Mouse (Mus musculus) right cerebral cortex, postnatal 4 days (tissue): ENCODE measurements around the gene Pate4.
A peak's percentile ranks its signal among the peaks of the same experiment; 100 is the strongest.
"Not testable (repeated sequence)": the region's sequence is repeated elsewhere in the genome, so short reads cannot be mapped to it uniquely, and the experiment has no call there.

Source experiments
- DNase-seq: peaks from one replicate; pipeline ENCODE4 v3.0.0-alpha.2; 2022

Gene Pate4

DNA sequence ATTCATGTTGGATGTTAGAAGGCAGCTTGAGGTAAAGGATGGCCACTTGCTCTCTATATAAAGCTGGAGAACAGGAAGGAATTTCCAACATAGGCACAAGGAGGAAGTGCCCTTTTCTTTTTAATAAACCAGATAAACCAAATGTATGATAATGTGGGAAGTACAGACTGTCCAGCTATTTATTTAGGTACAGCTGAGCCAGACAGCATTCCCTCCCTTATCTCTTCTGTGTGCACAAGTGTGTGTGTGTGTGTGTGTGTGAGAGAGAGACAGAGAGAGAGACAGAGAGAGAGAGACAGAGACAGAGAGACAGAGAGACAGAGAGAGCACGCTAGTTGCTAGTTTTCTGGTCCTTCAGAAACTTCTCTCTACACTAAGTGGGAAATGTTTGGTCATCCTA lies at the start of gene Pate4:
Pate4 (minus strand) TSS at position 101 of the 400 bp plus-strand sequence.
- no peak for DNase-seq

DNA sequence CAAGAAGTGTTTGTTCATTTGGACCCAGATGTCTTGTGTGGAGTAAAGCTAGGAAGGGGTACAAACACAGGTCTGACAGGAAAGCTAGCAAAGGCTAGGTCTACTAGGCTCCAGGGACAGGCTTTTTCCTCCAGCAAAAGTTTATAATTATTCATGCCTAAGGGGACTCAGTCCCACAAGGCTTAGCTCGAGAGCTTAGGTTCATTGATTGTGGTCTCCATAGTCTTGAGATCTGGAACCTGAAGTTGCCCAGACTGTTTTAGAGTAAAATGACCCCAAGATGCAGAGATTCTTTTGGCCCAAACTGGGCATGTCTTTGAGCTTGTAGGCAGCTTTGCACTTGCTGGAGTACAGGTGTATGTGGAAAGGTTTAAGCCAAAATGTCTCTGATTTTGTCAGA lies 36.4 kb upstream of the Pate4 start, which contains the start of gene Pate3:
Pate3 (minus strand) TSS at position 101 of the 400 bp plus-strand sequence.
- no peak for DNase-seq

DNA sequence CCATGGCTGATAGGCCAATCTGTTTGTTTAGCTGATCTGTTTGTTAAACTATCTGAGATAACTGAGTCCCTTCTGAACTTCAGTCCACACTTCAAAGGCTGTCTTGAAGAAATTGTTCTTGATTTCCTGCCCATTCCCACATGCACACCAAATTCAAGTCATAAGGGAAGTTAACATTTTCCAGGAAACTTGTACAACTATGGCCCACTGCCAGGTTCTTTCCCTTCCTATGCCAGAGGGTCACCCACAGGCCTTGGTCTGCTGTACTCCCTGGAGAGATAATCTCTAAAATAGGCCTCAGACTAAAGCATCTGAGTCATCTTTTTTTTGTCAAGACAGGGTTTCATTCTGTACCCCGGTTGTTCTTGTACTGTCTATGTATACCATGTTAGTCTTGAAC lies 21.2 kb upstream of the Pate4 start:
- no peak for DNase-seq

DNA sequence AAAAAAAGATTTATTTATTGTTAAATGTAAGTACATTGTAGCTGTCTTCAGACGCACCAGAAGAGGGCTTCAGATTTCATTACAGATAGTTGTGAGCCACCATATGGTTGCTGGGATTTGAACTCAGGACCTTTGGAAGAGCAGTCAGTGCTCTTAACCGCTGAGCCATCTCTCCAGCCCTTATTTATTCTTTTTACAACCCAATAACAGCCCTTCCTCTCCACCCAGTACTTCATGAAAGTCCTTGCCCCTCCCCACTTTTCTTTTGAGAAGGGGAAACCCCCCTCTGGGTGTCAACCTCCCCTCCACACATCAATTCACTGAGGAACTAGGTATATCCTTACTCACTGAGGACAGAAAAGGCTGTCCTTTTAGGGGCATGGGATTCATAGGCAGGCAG lies 5.0 kb upstream of the Pate4 start:
- not testable (repeated sequence) for DNase-seq

DNA sequence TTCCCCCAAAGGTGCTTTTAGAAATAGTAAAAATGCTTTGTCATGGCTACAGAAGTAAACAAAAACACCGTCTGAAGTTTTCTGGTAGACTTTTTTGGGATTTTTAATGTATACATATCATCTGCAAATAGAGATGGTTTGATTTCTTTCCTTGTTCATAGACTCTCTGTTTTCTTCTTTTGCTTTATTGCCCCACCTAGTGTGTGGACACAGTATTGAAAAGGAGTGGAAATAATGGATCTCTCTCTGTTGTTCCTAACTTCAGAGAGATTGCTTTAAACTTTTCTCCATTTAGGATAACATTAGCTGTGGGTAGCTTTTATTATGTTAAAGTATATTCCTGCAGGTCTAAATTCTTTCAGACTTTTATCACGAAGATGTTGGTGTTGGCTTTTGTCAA lies 2.3 kb upstream of the Pate4 start:
- no peak for DNase-seq

DNA sequence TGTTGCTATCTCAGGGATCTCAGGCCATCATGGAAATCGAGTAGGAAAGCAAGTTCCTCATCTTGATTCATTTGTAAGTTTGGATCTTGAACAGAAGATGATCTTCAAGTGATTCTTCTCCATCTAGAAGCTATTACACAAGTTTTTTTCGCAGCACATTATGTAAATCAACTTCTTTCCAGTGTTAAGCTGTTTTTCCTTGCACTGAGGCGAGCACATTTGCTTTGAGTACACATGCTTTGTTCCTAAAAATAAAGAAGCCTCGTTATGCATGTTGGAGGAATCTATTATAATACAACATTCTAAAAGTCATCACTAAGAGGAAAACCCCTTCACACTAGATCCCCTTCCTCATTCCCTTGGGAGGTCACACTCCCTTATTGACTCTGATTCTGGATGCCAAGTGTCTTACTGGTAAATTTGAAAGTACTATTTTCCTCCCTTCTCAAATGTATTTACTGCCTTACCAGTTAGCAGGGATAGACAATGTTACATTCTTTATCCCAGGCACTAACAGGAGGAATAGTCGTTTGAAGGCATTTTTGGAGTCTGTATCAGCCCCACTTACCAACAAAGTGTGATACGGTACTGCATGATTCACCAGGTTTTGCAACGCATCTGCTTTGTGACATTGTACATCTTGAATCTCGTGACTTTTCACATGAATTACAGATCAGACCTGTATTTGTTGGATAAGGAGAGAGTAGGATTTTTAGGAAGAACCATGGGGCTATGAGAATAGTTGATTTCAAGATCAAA lies 3.9 kb downstream of the Pate4 start:
- no peak for DNase-seq

DNA sequence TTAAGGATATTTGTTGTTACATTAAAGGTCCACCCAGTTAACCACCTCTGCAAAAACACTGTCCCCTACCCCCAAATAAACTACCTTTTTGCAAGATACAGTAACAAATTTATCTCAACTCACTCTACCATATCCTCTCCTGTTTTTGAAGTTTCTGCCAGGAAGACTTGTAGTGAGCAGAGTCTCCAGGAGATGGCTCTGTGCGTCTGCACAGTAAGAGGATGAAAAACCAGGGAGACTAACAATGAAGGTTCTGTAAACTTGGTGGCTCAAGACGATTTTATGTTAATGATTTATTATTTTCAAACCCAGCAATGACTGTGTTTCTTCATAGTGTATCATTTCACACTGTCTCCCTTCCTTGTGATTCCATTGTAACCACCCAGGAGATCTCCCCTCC lies 18.8 kb downstream of the Pate4 start:
- peak; percentile 50 for DNase-seq

DNA sequence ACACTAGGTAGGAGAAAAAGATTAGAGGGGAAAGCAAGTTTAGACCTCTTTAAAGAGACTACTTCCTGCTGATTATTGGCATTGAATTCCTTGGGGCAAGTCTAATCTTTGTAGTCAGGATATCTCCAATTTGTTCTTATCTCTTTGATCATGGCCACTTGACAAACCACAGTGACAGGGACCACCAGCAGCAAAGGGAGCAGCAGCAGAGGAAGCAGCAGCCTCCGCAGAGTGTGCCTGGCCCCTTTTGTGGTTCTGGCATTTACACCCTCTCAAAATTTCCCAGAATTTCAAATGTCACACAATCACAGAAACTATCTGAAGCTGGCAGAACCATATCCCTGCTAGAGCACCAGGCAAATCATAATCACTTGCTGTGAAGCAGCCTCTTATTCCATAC lies 24.1 kb downstream of the Pate4 start:
- no peak for DNase-seq

DNA sequence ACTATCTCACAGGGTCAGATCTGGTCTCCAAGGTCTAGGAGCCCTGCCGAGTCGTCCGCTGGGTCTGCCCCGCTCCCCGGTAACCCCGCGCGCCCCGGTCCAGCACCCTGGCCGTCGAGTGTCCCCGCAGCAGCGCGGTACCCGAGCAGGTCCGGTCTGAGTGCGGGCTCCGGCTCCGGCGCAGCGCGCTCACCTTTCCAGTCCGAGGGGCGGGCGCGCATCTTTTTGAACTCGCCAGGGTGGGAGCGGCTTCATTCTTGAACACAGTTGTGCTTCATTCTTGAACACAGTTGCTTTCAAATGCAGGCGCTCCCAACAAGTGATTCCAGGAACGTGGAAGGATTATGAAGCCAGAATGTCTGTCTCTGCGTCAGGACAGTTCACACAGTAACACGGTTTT lies 37.3 kb downstream of the Pate4 start:
- no peak for DNase-seq

DNA sequence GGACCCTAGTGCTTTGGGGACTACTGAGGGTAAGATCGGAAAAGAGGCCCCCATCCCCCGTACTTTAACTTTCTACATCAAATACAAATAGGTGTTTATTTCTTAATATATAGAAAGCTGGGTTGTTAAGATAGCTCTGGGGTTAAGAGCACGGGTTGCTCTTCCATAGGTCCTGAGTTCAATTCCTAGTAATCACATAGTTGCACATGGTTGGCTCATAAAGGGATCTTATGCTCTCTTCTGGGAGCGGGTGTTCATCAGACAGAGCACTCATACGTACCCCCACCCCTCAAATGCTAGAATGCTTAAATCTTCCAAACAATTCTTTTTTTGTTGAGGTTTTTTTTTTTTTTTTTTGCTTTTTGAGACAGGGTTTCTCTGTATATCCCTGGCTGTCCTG lies 41.1 kb downstream of the Pate4 start:
- no peak for DNase-seq

DNA sequence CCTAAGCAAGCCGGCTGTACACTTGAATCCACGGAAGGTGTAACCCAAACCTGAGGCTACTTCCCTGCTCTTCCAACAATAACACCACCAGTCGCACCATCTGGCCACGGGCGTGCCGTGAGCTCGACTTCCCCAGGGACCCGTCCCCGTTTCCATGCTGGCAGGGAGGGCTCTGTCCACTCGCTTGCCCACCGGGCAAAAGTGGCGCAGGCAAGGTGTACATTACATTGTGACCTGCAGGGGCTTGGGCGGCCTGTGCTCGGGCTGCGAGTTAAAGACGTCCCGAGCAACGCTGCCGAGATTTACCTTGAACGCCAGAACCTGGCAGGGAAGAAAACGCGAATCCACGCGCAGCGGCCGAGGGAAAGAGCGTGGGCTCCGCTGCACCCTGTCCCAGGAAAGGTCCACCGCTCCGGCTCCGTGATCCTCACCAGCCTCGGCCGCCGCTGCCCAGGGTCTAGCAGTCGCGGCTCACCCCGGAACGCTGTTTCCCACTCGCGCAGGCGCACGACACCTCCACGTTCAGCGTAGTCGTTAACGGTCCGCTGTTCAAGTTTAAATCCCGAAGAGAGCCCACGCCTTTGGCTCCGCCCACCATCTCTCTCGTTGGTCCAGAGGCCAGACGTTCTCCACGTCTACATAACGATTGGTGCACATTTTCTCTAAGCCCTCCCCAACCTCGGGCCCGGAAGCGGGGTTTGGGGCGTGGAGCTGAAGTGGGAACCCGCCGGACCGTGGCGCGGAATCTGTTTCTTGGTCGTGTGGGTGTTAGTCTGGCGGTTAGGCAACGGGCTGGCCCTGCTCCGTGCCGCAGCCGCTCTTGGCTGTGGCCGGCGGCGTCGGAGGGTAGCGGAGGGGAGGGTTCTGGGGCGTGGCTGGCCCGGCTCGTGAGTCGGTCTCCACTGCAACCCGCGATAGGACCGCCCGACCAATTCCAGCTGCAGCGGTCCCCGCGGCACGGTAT lies 41.9 kb downstream of the Pate4 start, which contains the start of the genes Pate2 and Hyls1:
Pate2 (plus strand) TSS at position 714 of the 964 bp plus-strand sequence.
Hyls1 (minus strand) TSS at position 828 of the 964 bp plus-strand sequence.
- DNase-seq = peak; percentile 89

DNA sequence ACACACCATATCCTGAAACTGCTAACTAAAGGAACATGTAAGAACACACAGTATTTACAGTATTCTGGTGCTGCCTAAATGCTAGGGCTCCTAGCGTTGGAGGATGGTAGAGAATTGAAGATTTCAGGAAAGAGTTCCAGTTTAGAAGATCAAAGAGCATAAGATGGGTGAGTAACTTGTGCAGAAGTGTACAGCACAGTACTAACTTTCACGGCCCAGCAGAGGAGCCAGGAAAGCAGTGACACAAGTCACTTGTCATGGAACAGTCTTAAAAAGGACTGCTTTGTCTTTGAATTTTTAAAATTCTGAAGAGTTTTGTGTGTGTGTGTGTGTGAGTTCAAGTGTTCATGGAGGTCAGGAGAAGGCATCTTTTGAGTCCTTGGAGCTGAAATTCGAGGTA lies 43.7 kb downstream of the Pate4 start:
- no peak for DNase-seq

DNA sequence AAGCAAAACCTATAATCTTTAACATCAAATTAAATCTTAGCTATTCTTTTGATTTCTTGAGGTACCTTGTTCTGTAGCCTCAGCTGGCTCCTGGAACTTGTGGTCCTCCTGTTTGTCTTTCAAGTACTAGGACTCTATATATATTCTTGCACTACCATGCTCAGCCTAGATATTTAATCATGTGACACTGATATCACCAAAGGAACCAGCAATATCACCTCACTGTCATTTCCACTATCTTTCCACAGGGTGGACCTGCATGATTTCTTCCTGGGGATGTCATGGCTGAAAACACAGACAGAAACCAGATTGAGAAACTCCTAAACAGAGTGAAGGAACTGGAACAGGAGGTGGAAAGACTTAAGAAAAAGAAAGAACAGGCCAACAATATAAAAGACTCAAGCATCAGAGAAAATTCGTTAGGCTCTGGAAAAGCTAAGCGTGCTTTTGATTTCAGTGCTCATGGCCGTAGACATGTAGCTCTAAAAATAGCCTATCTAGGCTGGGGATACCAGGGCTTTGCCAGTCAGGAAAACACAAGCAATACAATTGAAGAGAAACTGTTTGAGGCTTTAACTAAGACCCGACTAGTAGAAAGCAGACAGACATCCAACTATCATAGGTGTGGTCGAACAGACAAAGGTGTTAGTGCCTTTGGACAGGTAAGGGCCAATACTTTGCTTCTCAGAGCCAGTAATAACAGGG lies 47.1 kb downstream of the Pate4 start:
- DNase-seq = no peak

DNA sequence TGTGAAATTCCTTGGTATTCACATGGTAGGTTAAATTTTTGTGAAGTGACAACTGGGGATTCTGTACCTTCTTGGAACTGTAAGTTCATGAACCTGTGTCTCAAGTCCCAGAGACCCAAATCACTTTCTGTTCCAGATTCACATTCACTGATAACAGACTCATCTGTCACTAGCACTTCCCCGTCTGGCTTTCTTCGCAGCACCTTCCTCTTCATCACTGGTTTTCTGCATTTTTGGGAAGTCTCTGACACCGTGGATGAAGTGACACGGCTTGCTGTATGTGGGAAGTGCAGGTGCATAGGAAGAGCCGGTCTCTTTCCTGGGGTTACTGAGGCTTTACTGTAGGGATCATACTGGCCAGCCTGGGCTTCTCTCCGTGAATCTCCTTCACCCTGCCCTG lies 50.2 kb downstream of the Pate4 start:
- DNase-seq = no peak

DNA sequence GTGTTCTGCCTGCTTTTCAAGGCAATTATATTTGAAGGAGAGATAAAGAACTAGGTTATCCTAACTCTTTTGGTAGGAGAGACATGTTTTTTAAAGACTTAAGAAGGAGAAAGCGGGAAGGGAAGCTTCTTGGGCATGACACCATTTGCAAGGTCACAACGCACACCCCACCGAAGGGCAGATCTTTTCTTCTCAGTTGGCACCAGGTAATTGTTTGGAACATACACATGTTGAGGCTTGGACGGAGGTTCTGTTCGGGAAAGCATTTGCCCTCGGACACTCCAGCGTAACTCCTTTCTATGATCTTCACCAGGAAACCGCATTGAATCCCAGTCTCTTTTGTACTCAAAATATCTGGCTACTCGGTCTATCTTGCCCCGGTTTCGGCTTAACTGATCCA lies 50.7 kb downstream of the Pate4 start:
- no peak for DNase-seq

DNA sequence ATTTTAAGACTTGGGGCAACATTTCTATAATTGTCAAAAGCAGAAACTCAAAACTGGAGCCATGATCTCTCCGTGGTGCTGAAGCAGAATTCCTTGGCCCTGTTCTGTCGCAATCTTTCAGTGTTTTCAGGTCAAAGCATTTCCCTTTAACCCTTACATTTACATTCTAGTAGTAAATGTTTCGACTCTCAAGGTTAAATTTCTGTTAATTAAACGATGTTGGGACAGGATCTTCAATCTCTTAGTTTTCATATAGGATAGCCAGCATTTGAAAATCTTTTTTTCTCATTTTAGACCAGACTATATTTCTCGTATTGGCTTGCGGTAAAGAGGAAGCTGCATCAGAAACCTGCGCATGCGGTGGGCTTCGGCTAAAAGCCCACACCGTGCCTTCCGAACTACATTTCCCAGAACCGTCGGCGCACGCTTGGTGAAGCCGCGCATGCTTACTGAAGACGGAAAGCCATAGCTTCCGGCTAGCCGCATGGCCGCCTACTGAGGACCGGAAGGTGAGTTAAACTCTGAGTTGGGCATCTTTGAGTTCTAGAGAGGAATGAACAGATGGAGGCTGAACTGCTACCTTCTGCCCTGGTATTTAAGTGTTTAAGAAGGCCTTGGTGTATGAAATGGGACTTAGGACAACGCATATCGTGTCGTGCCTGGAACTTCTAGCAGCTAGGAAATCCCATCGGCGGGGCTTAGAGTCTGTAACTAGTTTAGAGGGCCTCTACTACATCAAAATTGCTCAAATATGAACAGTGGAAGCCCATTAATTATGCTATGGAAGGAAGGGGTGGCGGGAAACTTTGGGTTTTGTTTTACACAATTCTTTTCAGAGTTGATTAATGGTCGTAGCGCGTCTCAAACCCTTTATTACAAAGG lies 52.5 kb downstream of the Pate4 start:
- peak; percentile 83 for DNase-seq

DNA sequence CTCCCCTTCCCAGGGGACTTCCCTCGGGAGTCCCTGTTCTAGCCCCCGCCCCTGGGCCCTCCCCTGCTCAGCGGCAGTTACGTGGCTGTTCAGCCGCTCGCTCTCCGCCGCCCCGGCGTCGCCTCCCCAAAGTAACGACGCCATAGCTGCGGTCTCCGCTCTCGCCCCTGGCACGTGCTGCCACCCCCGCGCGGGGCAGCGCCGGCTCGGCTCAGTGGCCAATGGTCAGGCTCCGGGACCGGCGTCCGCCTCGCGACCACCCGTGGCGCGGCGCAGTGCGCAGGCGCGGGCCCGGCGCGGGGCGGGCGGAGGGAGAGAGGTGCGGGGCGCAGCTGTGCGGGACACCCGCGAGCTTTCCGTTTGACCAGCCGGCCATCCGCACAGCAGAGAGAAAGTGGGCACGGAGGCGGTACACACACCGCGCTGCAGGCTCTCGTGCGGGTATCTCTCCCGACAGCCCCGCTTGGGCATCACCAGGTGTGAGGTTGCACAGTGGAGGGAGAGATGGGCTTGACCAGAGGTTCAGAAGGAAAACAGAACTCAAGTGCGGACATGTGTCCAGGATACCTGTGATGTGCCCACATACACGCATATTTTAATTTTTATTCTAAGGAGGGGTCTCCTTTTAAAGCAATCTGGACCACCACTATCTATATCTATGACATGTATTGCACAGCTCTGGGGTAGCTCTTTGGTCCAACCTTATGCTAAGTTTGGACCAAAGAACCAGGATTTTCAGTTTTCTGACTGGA lies 53.3 kb downstream of the Pate4 start, which contains the start of the genes Ddx25 and Pus3:
Ddx25 (minus strand) TSS at position 272 of the 752 bp plus-strand sequence.
Pus3 (plus strand) TSS at position 339 of the 752 bp plus-strand sequence.
- peak; percentile 77 for DNase-seq
